Mouse (Mus musculus): ENCODE measurements around the gene Zmiz1.

DNA sequence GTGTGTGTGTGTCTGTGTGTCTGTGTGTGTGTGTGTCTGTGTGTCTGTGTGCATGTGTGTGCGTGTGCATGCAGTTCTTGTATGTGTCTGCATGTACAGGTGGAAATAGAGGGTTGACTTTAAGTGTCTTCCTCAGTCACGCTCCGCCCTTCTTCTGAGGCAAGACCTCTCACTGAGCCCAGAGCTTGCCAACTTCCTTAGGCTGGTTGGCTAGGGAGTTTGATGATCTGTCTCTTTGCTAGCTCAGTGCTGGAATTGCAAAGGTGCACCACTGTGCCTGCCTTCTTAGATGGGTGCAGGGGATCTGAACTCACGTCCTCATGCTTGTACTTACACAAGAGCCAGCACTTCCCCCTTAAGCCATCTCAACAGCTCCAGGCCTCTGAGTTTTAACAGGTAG is 84.1 kb downstream of the Zmiz1 start:
- TF ChIP-seq POLR2A (IDR thresholded peaks at IDR 0.05; ENCODE audit: borderline replicate concordance, extremely low read depth, low read depth, low read length) = no peak
- TF ChIP-seq CTCF (IDR thresholded peaks at IDR 0.05; ENCODE audit: insufficient read depth, low read length) = no peak
